Mouse (Mus musculus): Measurements from ENCODE around the gene Olfr1277. TPM values are rescaled to one million over a fixed set of nuclear protein-coding genes. Genes with fewer than 3 reads are reported as not detected.

Olfr1277 gene
- polyA plus RNA-seq, 1 experiment from 2014 or later, result not detected

DNA sequence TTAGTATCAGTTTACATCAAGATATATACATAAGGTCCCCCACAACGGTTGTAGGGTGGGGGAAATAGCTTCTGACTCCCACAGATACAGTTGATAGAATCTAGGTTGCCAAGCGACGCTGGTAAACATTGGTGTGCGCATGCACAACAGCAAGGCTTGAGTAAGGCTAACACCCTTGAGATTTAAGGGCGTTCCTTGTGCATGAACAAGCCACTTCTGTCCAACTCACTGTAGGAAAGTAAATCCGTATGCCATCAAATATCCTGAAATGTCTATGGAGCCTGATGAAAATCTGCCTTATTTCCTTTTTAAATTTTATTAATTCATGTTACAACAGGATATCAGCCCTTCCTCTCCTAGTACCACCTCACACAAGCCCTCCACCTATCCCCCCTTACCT, 44.4 kb downstream of the Olfr1277 start, which contains the start of gene 4930430A15Rik:
Gene 4930430A15Rik, minus strand, starts transcription at position 101 of the 400 bp plus-strand sequence.
- WGBS (ENCODE audit: insufficient replicate concordance), result 75% methylated on average over 6 of the region's 6 CpGs
- H3K27ac ChIP-seq (ENCODE audit: low read depth), result no peak within 1 kb of the TSS
- no peak within 1 kb of the TSS for H3K4me2 ChIP-seq (ENCODE audit: low read depth, low read length)
- DNase-seq, result no peak
- no peaks in the 10 kb centered on the region for H3K4me1 ChIP-seq (ENCODE audit: insufficient read depth)
- no peaks in the 10 kb centered on the region for H3K36me3 ChIP-seq (replicated peaks; ENCODE audit: insufficient read depth, low read length)
- H3K4me3 ChIP-seq (ENCODE audit: low read depth, low read length), result no peak within 1 kb of the TSS
- no peak for ATAC-seq
- TF ChIP-seq EP300 (IDR thresholded peaks at IDR 0.05; ENCODE audit: low read depth) (no peak), CTCF (IDR thresholded peaks at IDR 0.05; ENCODE audit: low read depth) (no peak)
- no peak within 1 kb of the TSS for H3K9ac ChIP-seq (replicated peaks)
- no peaks in the 10 kb centered on the region for H3K27me3 ChIP-seq (ENCODE audit: insufficient read depth, low read length)
- no peaks in the 10 kb centered on the region for H3K9me3 ChIP-seq (ENCODE audit: low read length)

Other genes with a start within 250 kb of the Olfr1277 start
- gene Gm13941, start 168.1 kb downstream of the Olfr1277 start, polyA plus RNA-seq (2015; fragmentation: Nextera tagmentation; extraction: Ambion mirVana), result not detected in 2 replicates
- gene Gm15130, start 121.2 kb downstream of the Olfr1277 start, polyA plus RNA-seq (2015; fragmentation: Nextera tagmentation; extraction: Ambion mirVana), result not detected in 2 replicates
- not detected in 2 replicates for gene 4930430A15Rik, start 44.5 kb downstream of the Olfr1277 start, polyA plus RNA-seq (2015; fragmentation: Nextera tagmentation; extraction: Ambion mirVana)
- not detected in 2 replicates for gene Olfr1275, start 38.8 kb downstream of the Olfr1277 start, polyA plus RNA-seq (2015; fragmentation: Nextera tagmentation; extraction: Ambion mirVana)
- gene Olfr1276, start 19.6 kb downstream of the Olfr1277 start, polyA plus RNA-seq (2015; fragmentation: Nextera tagmentation; extraction: Ambion mirVana), result not detected in 2 replicates
- not detected in 2 replicates for gene Olfr1278, start 16.0 kb upstream of the Olfr1277 start, polyA plus RNA-seq (2015; fragmentation: Nextera tagmentation; extraction: Ambion mirVana)
- gene Olfr1279, start 26.5 kb upstream of the Olfr1277 start, polyA plus RNA-seq (2015; fragmentation: Nextera tagmentation; extraction: Ambion mirVana), result not detected in 2 replicates
- gene Olfr1280, start 39.9 kb upstream of the Olfr1277 start, polyA plus RNA-seq (2015; fragmentation: Nextera tagmentation; extraction: Ambion mirVana), result not detected in 2 replicates
- not detected in 2 replicates for gene Olfr1281, start 52.4 kb upstream of the Olfr1277 start, polyA plus RNA-seq (2015; fragmentation: Nextera tagmentation; extraction: Ambion mirVana)
- not detected in 2 replicates for gene Olfr1282, start 62.0 kb upstream of the Olfr1277 start, polyA plus RNA-seq (2015; fragmentation: Nextera tagmentation; extraction: Ambion mirVana)
- not detected in 2 replicates for gene Olfr1283, start 92.7 kb upstream of the Olfr1277 start, polyA plus RNA-seq (2015; fragmentation: Nextera tagmentation; extraction: Ambion mirVana)
- gene Olfr1284, start 101.4 kb upstream of the Olfr1277 start, polyA plus RNA-seq (2015; fragmentation: Nextera tagmentation; extraction: Ambion mirVana), result not detected in 2 replicates
- gene Olfr1286, start 149.0 kb upstream of the Olfr1277 start, polyA plus RNA-seq (2015; fragmentation: Nextera tagmentation; extraction: Ambion mirVana), result not detected in 2 replicates
- not detected in 2 replicates for gene Olfr1287, start 175.0 kb upstream of the Olfr1277 start, polyA plus RNA-seq (2015; fragmentation: Nextera tagmentation; extraction: Ambion mirVana)
- not detected in 2 replicates for gene Olfr1288, start 200.0 kb upstream of the Olfr1277 start, polyA plus RNA-seq (2015; fragmentation: Nextera tagmentation; extraction: Ambion mirVana)
- gene Olfr1289, start 206.7 kb upstream of the Olfr1277 start, polyA plus RNA-seq (2015; fragmentation: Nextera tagmentation; extraction: Ambion mirVana), result not detected in 2 replicates
- gene Olfr1290, start 219.7 kb upstream of the Olfr1277 start, polyA plus RNA-seq (2015; fragmentation: Nextera tagmentation; extraction: Ambion mirVana), result not detected in 2 replicates
- gene Olfr1291-ps1, start 223.1 kb upstream of the Olfr1277 start, polyA plus RNA-seq (2015; fragmentation: Nextera tagmentation; extraction: Ambion mirVana), result not detected in 2 replicates